Mouse (Mus musculus): ENCODE data around the gene Dcbld2. TPM values are rescaled to one million over a fixed set of nuclear protein-coding genes. Genes with fewer than 3 reads are reported as not detected.

The Dcbld2 gene
- total and polyA plus RNA-seq, 3 experiments: 2.2 to 3.7 (median 3.3) TPM

GRCm38 (mm10) chr16:58449073-58449472, 40.8 kb downstream of the Dcbld2 start:
- Histone ChIP-seq H3K4me2 (ENCODE audit: insufficient read depth, low read depth, poor library complexity, severe bottlenecking) (no peak overlapping the region), H3K9me3 (replicated peaks; ENCODE audit: low read length) (no peaks in the 10 kb centered on the region), H3K27ac (ENCODE audit: insufficient read depth, low read depth) (no peak overlapping the region), H3K4me1 (ENCODE audit: control insufficient read depth in 1 of 2, insufficient read depth in 2 of 2) (no peaks in the 10 kb centered on the region), H3K79me2 (replicated peaks; ENCODE audit: control insufficient read depth, extremely low read depth, insufficient read depth, poor library complexity, severe bottlenecking) (no peaks in the 10 kb centered on the region), H3K27me3 (replicated peaks) (no peaks in the 10 kb centered on the region), H3K9ac (ENCODE audit: insufficient read depth, low read depth) (no peak overlapping the region), H3K36me3 (replicated peaks in 1 of 2; ENCODE audit: control insufficient read depth in 1 of 2, insufficient read depth in 1 of 2, low read length in 1 of 2) (peaks cover 0 to 7% of the 10 kb centered on the region in 2 experiments), H3K4me3 (replicated peaks in 1 of 3; ENCODE audit: low read depth in 2 of 3, low read length in 2 of 3, poor library complexity in 1 of 3) (no peak overlapping the region)
- TF ChIP-seq ZKSCAN1 (IDR thresholded peaks at IDR 0.05; ENCODE audit: borderline replicate concordance, low read depth, low read length) (no peak), HCFC1 (IDR thresholded peaks at IDR 0.05; ENCODE audit: low read depth, low read length) (no peak), ZC3H11A (IDR thresholded peaks at IDR 0.05; ENCODE audit: low read depth, low read length) (no peak), SMC3 (IDR thresholded peaks at IDR 0.05; ENCODE audit: low read depth, low read length) (no peak), ETS1 (conservative IDR thresholded peaks at IDR 0.05; ENCODE audit: low read depth, low read length) (no peak), CHD2 (IDR thresholded peaks at IDR 0.05; ENCODE audit: low read length) (no peak), TBP (conservative IDR thresholded peaks at IDR 0.05; ENCODE audit: low read depth, low read length) (no peak), NELFE (IDR thresholded peaks at IDR 0.05; ENCODE audit: low read depth, low read length) (no peak), TCF12 (IDR thresholded peaks at IDR 0.05; ENCODE audit: low read depth, low read length) (no peak), POLR2AphosphoS2 (IDR thresholded peaks at IDR 0.05; ENCODE audit: low read depth, low read length) (no peak), ZMIZ1 (IDR thresholded peaks at IDR 0.05; ENCODE audit: low read depth, low read length) (no peak), JUND (conservative IDR thresholded peaks at IDR 0.05; ENCODE audit: low read depth, low read length) (no peak), ELF1 (IDR thresholded peaks at IDR 0.05; ENCODE audit: low read depth, low read length) (no peak), CTCF (conservative IDR thresholded peaks at IDR 0.05 in 1 of 2, IDR thresholded peaks at IDR 0.05 in 1 of 2; ENCODE audit: low read depth in 2 of 2, low read length in 2 of 2) (no peak), MAFK (IDR thresholded peaks at IDR 0.05; ENCODE audit: insufficient replicate concordance, low read length) (no peak), IRF4 (IDR thresholded peaks at IDR 0.05; ENCODE audit: low read depth, low read length) (no peak)
- DNase-seq (ENCODE audit: extremely low read depth): no peak
- in situ Hi-C loops (cut with MboI; ENCODE audit: low pct_ligation_motif_present, low pct_unique_long_range_greater_than_20kb, low sequenced_read_pairs): loop anchor here (10.0 kb wide), 1 partner anchor 154 kb away; no protein-coding TSS in a partner anchor
- dilution Hi-C loops (cut with MboI; ENCODE audit: extremely low pct_ligation_motif_present, extremely low pct_unique_long_range_greater_than_20kb, low sequenced_read_pairs): no loop called here

- Histone ChIP-seq H3K79me2 (replicated peaks; ENCODE audit: control insufficient read depth, extremely low read depth, insufficient read depth, poor library complexity, severe bottlenecking) (no peaks in the 10 kb centered on the region), H3K27ac (ENCODE audit: insufficient read depth, low read depth) (no peak overlapping the region), H3K36me3 (replicated peaks in 1 of 2; ENCODE audit: control insufficient read depth in 1 of 2, insufficient read depth in 1 of 2, low read length in 1 of 2) (peaks cover 0 to 8% of the 10 kb centered on the region in 2 experiments), H3K4me1 (ENCODE audit: control insufficient read depth in 1 of 2, insufficient read depth in 2 of 2) (peaks cover 0 to 11% of the 10 kb centered on the region in 2 experiments; a peak in 2 of 4 replicates), H3K4me3 (replicated peaks in 1 of 3; ENCODE audit: low read depth in 2 of 3, low read length in 2 of 3, poor library complexity in 1 of 3) (no peak overlapping the region), H3K27me3 (replicated peaks) (no peaks in the 10 kb centered on the region), H3K9ac (ENCODE audit: insufficient read depth, low read depth) (no peak overlapping the region), H3K4me2 (ENCODE audit: insufficient read depth, low read depth, poor library complexity, severe bottlenecking) (no peak overlapping the region), H3K9me3 (replicated peaks; ENCODE audit: low read length) (no peaks in the 10 kb centered on the region)
- TF ChIP-seq RCOR1 (conservative IDR thresholded peaks at IDR 0.05; ENCODE audit: low read depth, low read length): no peak
- TF ChIP-seq EP300 (IDR thresholded peaks at IDR 0.05; ENCODE audit: low read length): no peak
- no peak for TF ChIP-seq ZKSCAN1 (IDR thresholded peaks at IDR 0.05; ENCODE audit: borderline replicate concordance, low read depth, low read length)
- TF ChIP-seq TCF12 (IDR thresholded peaks at IDR 0.05; ENCODE audit: low read depth, low read length): no peak
- TF ChIP-seq RAD21 (IDR thresholded peaks at IDR 0.05; ENCODE audit: low read depth, low read length): no peak
- TF ChIP-seq UBTF (IDR thresholded peaks at IDR 0.05; ENCODE audit: low read depth, low read length): no peak
- no peak for TF ChIP-seq POLR2AphosphoS2 (IDR thresholded peaks at IDR 0.05; ENCODE audit: low read depth, low read length)
- no peak for TF ChIP-seq USF2 (conservative IDR thresholded peaks at IDR 0.05; ENCODE audit: low read depth, low read length)
- no peak for TF ChIP-seq BHLHE40 (IDR thresholded peaks at IDR 0.05; ENCODE audit: low read depth, low read length)
- TF ChIP-seq SIN3A (IDR thresholded peaks at IDR 0.05; ENCODE audit: low read length): no peak
- TF ChIP-seq TBP (conservative IDR thresholded peaks at IDR 0.05; ENCODE audit: low read depth, low read length): no peak
- DNase-seq (ENCODE audit: extremely low read depth): no peak
- in situ Hi-C loops (cut with MboI; ENCODE audit: low pct_ligation_motif_present, low pct_unique_long_range_greater_than_20kb, low sequenced_read_pairs): loop anchor here (5.0 to 10.0 kb wide), 2 partner anchors 212 to 954 kb away; partner anchors contain the start of gene Gabrr3
- dilution Hi-C loops (cut with MboI; ENCODE audit: extremely low pct_ligation_motif_present, extremely low pct_unique_long_range_greater_than_20kb, low sequenced_read_pairs): no loop called here
These were observed 42.4 kb downstream of the Dcbld2 start for GRCm38 (mm10) chr16:58450648-58451047.
